Mouse (Mus musculus): ENCODE results near the gene Gja4. TPM values are rescaled to one million over a fixed set of nuclear protein-coding genes. Genes with fewer than 3 reads are reported as not detected.
A peak's percentile ranks its signal among the peaks of the same experiment; 100 is the strongest.

Gja4 gene
- polyA plus RNA-seq, 1 experiment from 2014 or later, result 58.3 TPM

DNA sequence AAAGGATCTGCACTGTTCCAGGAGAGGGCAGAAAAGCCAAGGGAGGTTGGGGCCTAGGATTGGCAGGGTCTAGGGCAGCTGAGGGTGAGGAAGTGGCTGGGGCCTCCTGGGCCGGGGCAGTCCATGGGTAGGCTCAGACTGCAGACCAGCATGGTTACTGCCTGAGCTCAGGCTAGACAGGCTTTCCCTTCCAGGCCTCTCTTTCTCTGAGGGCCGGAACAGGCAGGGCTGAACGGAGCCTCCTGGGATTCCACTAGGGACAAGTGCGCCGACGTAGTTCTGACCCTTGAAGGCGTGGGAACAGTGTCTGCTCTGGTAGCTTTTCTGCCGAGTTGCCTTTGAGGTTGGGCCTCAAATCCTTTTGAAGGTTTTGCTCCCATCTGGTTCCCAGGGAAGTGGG lies 1.9 kb upstream of the Gja4 start:
- Histone ChIP-seq H3K27me3 (replicated peaks; ENCODE audit: insufficient read depth, low read length) (0 out of 2 replicates have a peak, but pooled peaks cover 5% of the 10 kb centered on the region), H3K27ac (ENCODE audit: low read length) (no peak overlapping the region), H3K9me3 (ENCODE audit: low read length) (no peaks in the 10 kb centered on the region), H3K4me3 (ENCODE audit: low read depth, low read length) (no peak overlapping the region), H3K36me3 (ENCODE audit: insufficient read depth, low read length) (no peaks in the 10 kb centered on the region), H3K4me1 (ENCODE audit: insufficient read depth, low read depth, low read length) (no peaks in the 10 kb centered on the region), H3K4me2 (replicated peaks; ENCODE audit: low read depth, low read length) (no peak overlapping the region), H3K9ac (replicated peaks; ENCODE audit: low read depth) (no peak overlapping the region)
- WGBS, result 77% methylated on average over 8 of the region's 8 CpGs
- ATAC-seq (no peak), DNase-seq (ENCODE audit: low spot score) (no peak)
- no peak for TF ChIP-seq CTCF (IDR thresholded peaks at IDR 0.05)
- no peak for TF ChIP-seq EP300 (IDR thresholded peaks at IDR 0.05)

- Histone ChIP-seq H3K4me3 (ENCODE audit: low read depth, low read length) (no peak overlapping the region), H3K9ac (replicated peaks; ENCODE audit: low read depth) (no peak overlapping the region), H3K4me1 (ENCODE audit: insufficient read depth, low read depth, low read length) (no peaks in the 10 kb centered on the region), H3K4me2 (replicated peaks; ENCODE audit: low read depth, low read length) (peak overlapping the region; percentile 81), H3K27ac (ENCODE audit: low read length) (0 out of 2 replicates have a peak overlapping the region, but pooled peaks have one; percentile 4), H3K36me3 (ENCODE audit: insufficient read depth, low read length) (no peaks in the 10 kb centered on the region), H3K9me3 (ENCODE audit: low read length) (no peaks in the 10 kb centered on the region), H3K27me3 (replicated peaks; ENCODE audit: insufficient read depth, low read length) (0 out of 2 replicates have a peak, but pooled peaks cover 5% of the 10 kb centered on the region)
- no peak for ATAC-seq
- no peak for DNase-seq (ENCODE audit: low spot score)
- TF ChIP-seq EP300 (IDR thresholded peaks at IDR 0.05), result no peak
- no peak for TF ChIP-seq CTCF (IDR thresholded peaks at IDR 0.05)
- WGBS, result 48% methylated on average over 9 of the region's 9 CpGs
These were observed 746 bp upstream of the Gja4 start for GRCm38 (mm10) chr4:127314585-127314984.

DNA sequence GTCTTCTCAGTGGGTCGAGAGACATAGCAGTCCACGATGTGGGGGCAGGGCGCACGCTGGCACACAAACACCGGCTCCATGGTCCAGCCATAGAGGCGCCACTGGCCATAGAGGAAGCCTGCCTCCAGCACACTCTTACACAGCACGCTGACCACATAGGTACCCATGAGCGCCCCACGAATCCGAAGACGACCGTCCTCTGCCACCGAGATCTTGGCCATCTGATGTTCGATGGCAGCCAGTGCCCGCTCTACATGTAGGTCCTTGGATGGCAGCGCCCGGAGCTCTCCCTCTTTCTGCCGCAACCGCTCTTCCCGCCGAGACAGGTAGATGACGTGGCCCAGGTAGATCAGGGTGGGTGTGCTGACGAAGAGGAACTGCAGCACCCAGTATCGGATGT lies 1.5 kb downstream of the Gja4 start:
- H3K27me3 ChIP-seq (replicated peaks; ENCODE audit: insufficient read depth, low read length), result 0 out of 2 replicates have a peak, but pooled peaks cover 5% of the 10 kb centered on the region
- no peak overlapping the region for H3K9ac ChIP-seq (replicated peaks; ENCODE audit: low read depth)
- DNase-seq (ENCODE audit: low spot score), result no peak
- H3K36me3 ChIP-seq (ENCODE audit: insufficient read depth, low read length), result no peaks in the 10 kb centered on the region
- ATAC-seq, result no peak
- TF ChIP-seq EP300 (IDR thresholded peaks at IDR 0.05), result no peak
- no peak for TF ChIP-seq CTCF (IDR thresholded peaks at IDR 0.05)
- no peak overlapping the region for H3K27ac ChIP-seq (ENCODE audit: low read length)
- H3K4me1 ChIP-seq (ENCODE audit: insufficient read depth, low read depth, low read length), result no peaks in the 10 kb centered on the region
- WGBS, result 61% methylated on average over 24 of the region's 24 CpGs
- peak overlapping the region; percentile 46 for H3K4me3 ChIP-seq (ENCODE audit: low read depth, low read length)
- no peaks in the 10 kb centered on the region for H3K9me3 ChIP-seq (ENCODE audit: low read length)
- peak overlapping the region; percentile 81 for H3K4me2 ChIP-seq (replicated peaks; ENCODE audit: low read depth, low read length)

- Histone ChIP-seq H3K27me3 (replicated peaks; ENCODE audit: insufficient read depth, low read length) (0 out of 2 replicates have a peak, but pooled peaks cover 5% of the 10 kb centered on the region), H3K9ac (replicated peaks; ENCODE audit: low read depth) (no peak overlapping the region)
These were observed 2.3 kb downstream of the Gja4 start for GRCm38 (mm10) chr4:127311561-127311960.

GRCm38 (mm10) chr4:127306915-127307314 lies 6.9 kb downstream of the Gja4 start:
- Histone ChIP-seq H3K9me3 (ENCODE audit: low read length) (no peaks in the 10 kb centered on the region), H3K4me1 (ENCODE audit: insufficient read depth, low read depth, low read length) (no peaks in the 10 kb centered on the region), H3K4me3 (ENCODE audit: low read depth, low read length) (no peak overlapping the region), H3K4me2 (replicated peaks; ENCODE audit: low read depth, low read length) (no peak overlapping the region), H3K27ac (ENCODE audit: low read length) (no peak overlapping the region), H3K36me3 (ENCODE audit: insufficient read depth, low read length) (no peaks in the 10 kb centered on the region), H3K9ac (replicated peaks; ENCODE audit: low read depth) (no peak overlapping the region), H3K27me3 (replicated peaks; ENCODE audit: insufficient read depth, low read length) (no peaks in the 10 kb centered on the region)
- TF ChIP-seq EP300 (IDR thresholded peaks at IDR 0.05) (no peak), CTCF (IDR thresholded peaks at IDR 0.05) (no peak)
- WGBS, result 41% methylated on average over 2 of the region's 2 CpGs
- peak; percentile 23; the same call in 1 of the 2 replicates for ATAC-seq
- DNase-seq (ENCODE audit: low spot score), result no peak

More at GRCm38 (mm10) chr4:127311561-127311960, 2.3 kb downstream of the Gja4 start:
- H3K9me3 ChIP-seq (ENCODE audit: low read length), result no peaks in the 10 kb centered on the region
- TF ChIP-seq CTCF (IDR thresholded peaks at IDR 0.05) (no peak), EP300 (IDR thresholded peaks at IDR 0.05) (no peak)
- peak overlapping the region; percentile 46; the same call in 1 of the 2 replicates for H3K4me3 ChIP-seq (ENCODE audit: low read depth, low read length)
- H3K27ac ChIP-seq (ENCODE audit: low read length), result no peak overlapping the region
- H3K36me3 ChIP-seq (ENCODE audit: insufficient read depth, low read length), result no peaks in the 10 kb centered on the region
- 45% methylated on average over 9 of the region's 9 CpGs for WGBS
- H3K4me2 ChIP-seq (replicated peaks; ENCODE audit: low read depth, low read length), result peak overlapping the region; percentile 81
- no peaks in the 10 kb centered on the region for H3K4me1 ChIP-seq (ENCODE audit: insufficient read depth, low read depth, low read length)
- ATAC-seq (no peak), DNase-seq (ENCODE audit: low spot score) (no peak)

GRCm38 (mm10) chr4:127303796-127304195 lies 10.0 kb downstream of the Gja4 start:
- Histone ChIP-seq H3K9me3 (ENCODE audit: low read length) (no peaks in the 10 kb centered on the region), H3K4me2 (replicated peaks; ENCODE audit: low read depth, low read length) (no peak overlapping the region), H3K4me1 (ENCODE audit: insufficient read depth, low read depth, low read length) (no peaks in the 10 kb centered on the region), H3K9ac (replicated peaks; ENCODE audit: low read depth) (no peak overlapping the region), H3K4me3 (ENCODE audit: low read depth, low read length) (no peak overlapping the region), H3K27me3 (replicated peaks; ENCODE audit: insufficient read depth, low read length) (no peaks in the 10 kb centered on the region), H3K36me3 (ENCODE audit: insufficient read depth, low read length) (no peaks in the 10 kb centered on the region), H3K27ac (ENCODE audit: low read length) (no peak overlapping the region)
- TF ChIP-seq EP300 (IDR thresholded peaks at IDR 0.05) (no peak), CTCF (IDR thresholded peaks at IDR 0.05) (no peak)
- DNase-seq (ENCODE audit: low spot score) (no peak), ATAC-seq (no peak)
- WGBS, result 66% methylated on average over 3 of the region's 3 CpGs

- no peak for TF ChIP-seq EP300 (IDR thresholded peaks at IDR 0.05)
- TF ChIP-seq CTCF (IDR thresholded peaks at IDR 0.05), result no peak
- H3K4me2 ChIP-seq (replicated peaks; ENCODE audit: low read depth, low read length), result no peak overlapping the region
- no peaks in the 10 kb centered on the region for H3K36me3 ChIP-seq (ENCODE audit: insufficient read depth, low read length)
- H3K27me3 ChIP-seq (replicated peaks; ENCODE audit: insufficient read depth, low read length), result no peaks in the 10 kb centered on the region
- no peak overlapping the region for H3K4me3 ChIP-seq (ENCODE audit: low read depth, low read length)
- H3K27ac ChIP-seq (ENCODE audit: low read length), result no peak overlapping the region
- DNase-seq (ENCODE audit: low spot score) (no peak), ATAC-seq (no peak)
- WGBS, result 59% methylated on average over 5 of the region's 5 CpGs
- no peak overlapping the region for H3K9ac ChIP-seq (replicated peaks; ENCODE audit: low read depth)
- no peaks in the 10 kb centered on the region for H3K9me3 ChIP-seq (ENCODE audit: low read length)
- no peaks in the 10 kb centered on the region for H3K4me1 ChIP-seq (ENCODE audit: insufficient read depth, low read depth, low read length)
These were observed 13.3 kb downstream of the Gja4 start for GRCm38 (mm10) chr4:127300503-127300902.
